Mouse (Mus musculus): ENCODE measurements at regions not wholly inside any gene's neighbourhood (a gene's known extent, or its start where the extent isn't known, plus 50 kb on each side); places are given as distances from the start of the nearest gene placed in this dataset.
A peak's percentile ranks its signal among the peaks of the same experiment; 100 is the strongest.

DNA sequence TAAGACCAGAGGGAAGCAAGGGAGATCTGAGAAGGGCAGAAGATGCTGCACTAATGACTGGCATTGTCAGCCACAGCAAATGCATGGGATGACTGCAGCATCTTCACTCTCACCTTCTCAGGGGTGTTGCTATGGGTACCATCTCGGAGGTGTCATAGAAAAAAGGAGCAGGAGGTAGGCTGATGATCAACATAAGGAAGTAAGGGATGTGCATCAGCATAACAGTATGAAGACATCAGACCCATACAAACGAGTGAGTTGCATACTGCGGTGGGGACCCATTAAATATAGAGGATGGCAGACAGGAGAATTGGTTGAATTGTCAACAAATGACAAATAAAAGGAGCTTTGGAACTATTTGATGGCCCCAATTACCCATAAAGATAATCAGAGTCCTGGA is 280.7 kb upstream of the Dph6 start:
- intact Hi-C loops (cut with DNase I; ENCODE audit: low total_unique reads) = no loop called here
- no peak for DNase-seq

- intact Hi-C loops (cut with DNase I; ENCODE audit: low total_unique reads) = no loop called here
- DNase-seq = no peak
These were observed 283.8 kb upstream of the Dph6 start for GRCm38 (mm10) chr2:114938416-114939147.

- intact Hi-C loops (cut with DNase I; ENCODE audit: low total_unique reads) = no loop called here
- DNase-seq = no peak
These were observed 311.3 kb upstream of the Dph6 start for GRCm38 (mm10) chr2:114966111-114966510.

DNA sequence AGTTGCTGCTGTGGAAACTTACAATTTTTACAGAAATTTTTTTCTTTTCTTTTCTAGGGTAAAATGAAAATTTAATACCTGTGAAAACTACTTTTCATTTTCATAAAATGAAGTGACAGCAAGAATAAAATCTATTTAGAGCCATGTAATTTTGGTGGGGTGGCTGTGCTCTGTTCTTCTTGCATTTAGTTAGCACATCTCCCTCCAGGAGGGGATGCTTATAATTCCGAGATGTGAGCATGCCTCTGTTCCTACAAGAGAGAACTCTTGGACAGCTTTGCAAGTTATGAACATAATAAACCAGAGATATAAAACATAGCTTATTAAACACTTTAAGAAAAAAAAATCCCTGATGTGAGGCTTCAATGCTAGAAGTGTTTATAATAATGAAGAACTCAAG is 313.9 kb upstream of the Dph6 start:
- no peak for DNase-seq

DNA sequence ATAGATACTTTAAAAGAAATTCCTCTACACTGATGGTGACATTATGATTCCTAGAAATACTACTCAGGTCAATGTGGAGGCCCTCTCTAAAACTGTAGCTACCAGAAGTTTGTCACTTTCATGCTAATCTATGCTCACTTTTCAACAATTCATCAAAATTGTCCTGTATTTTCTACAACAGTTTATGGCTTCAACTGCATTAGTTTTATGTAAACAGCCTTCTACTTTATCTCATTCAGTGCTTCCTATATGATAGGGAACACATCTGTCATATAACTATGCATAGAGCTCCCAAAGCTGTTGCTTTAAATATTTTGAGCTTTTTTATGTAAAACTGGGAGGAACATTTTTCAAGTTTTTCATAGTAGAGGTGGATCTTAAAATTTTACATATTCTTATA is 338.7 kb upstream of the Dph6 start:
- intact Hi-C loops (cut with DNase I; ENCODE audit: low total_unique reads) = no loop called here
- no peak for DNase-seq

More for the DNA sequence above, 313.9 kb upstream of the Dph6 start:
- intact Hi-C loops (cut with DNase I; ENCODE audit: low total_unique reads) = no loop called here

DNA sequence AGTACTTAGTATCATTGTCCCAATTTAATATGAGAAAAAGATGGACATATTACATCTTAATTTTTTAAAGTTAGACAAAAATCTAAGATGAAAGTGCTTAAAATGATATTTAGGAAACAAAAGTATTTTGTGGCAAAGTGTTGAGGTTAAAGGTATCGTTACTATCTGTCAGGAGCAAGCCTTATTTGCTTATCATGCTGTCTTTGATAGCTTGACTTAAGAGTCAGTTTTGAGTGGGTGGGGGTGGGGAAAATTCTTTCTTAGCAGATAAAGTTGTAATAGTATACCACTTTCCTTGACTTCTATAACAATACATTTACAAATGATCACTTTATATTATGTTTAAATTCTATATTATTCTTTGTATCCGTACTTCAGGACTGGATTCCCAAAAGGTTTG is 339.1 kb upstream of the Dph6 start:
- intact Hi-C loops (cut with DNase I; ENCODE audit: low total_unique reads) = no loop called here
- no peak for DNase-seq

- intact Hi-C loops (cut with DNase I; ENCODE audit: low total_unique reads) = no loop called here
- DNase-seq = no peak
These were observed 340.1 kb upstream of the Dph6 start for GRCm38 (mm10) chr2:114994691-114995347.

GRCm38 (mm10) chr2:115013916-115014315 is 359.2 kb upstream of the Dph6 start:
- intact Hi-C loops (cut with DNase I; ENCODE audit: low total_unique reads) = no loop called here
- no peak for DNase-seq

- intact Hi-C loops (cut with DNase I; ENCODE audit: low total_unique reads) = no loop called here
- no peak for DNase-seq
These were observed 372.0 kb upstream of the Dph6 start for GRCm38 (mm10) chr2:115026777-115027176.

- intact Hi-C loops (cut with DNase I; ENCODE audit: low total_unique reads) = no loop called here
These were observed 376.4 kb upstream of the Dph6 start for GRCm38 (mm10) chr2:115031134-115031533.

DNA sequence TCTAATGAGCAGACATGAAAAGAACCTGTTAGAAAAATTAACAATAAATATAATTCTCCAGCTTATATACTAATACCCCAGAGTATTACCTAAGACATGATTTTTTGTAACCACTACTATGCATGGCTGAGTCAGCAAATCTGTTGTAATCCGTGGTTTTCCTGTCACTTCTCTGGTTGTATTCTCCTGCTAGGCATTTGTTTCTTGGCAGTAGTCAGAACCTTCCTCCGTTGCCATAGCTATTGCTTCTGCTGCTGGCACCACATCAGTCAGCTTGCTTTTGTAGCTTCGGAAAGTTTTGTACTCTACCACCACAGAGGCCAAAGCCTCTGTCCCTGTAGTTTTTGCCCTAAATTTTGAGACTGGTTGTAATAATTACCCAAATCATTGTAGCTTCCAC is 381.4 kb upstream of the Dph6 start:
- intact Hi-C loops (cut with DNase I; ENCODE audit: low total_unique reads) = no loop called here
- no peak for DNase-seq

More at GRCm38 (mm10) chr2:115031134-115031533, 376.4 kb upstream of the Dph6 start:
- no peak for DNase-seq

- intact Hi-C loops (cut with DNase I; ENCODE audit: low total_unique reads) = no loop called here
- DNase-seq = no peak
These were observed 387.6 kb upstream of the Dph6 start for GRCm38 (mm10) chr2:115042299-115042785.

DNA sequence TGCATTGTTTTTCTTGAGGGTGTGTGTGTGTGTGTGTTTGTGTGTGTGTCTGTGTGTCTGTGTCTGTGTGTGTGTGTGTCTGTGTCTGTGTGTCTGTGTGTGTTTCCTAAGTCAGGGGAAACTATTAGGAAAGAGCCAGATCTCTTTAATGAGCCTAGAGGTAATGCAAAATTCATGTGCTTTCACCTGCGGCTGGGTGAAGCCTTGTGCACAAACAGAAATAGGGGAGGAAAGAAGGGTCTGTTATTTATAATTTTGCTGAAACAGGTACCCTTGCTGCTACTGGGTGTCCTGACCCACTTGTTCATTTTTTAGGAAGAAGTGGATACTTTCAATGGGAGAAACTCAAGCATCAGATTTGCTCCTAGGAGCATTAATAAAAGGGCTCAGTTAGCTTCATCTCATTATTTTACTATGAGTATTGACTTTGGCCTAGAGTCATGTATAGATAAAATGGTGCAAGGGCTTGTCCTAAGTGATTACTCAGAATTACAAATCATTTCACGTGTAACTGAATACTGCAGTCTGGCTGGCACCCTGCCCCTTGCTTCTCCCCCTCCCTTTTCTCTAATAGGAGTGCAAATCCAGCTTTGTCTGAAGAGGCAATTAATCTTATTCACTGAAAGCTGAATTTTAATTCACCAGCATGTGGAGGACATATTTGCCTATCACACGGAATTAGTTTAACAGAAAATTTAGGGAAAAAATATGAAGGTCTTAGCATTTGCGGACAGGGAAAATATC is 401.7 kb upstream of the Dph6 start:
- intact Hi-C loops (cut with DNase I; ENCODE audit: low total_unique reads) = no loop called here
- DNase-seq = no peak

DNA sequence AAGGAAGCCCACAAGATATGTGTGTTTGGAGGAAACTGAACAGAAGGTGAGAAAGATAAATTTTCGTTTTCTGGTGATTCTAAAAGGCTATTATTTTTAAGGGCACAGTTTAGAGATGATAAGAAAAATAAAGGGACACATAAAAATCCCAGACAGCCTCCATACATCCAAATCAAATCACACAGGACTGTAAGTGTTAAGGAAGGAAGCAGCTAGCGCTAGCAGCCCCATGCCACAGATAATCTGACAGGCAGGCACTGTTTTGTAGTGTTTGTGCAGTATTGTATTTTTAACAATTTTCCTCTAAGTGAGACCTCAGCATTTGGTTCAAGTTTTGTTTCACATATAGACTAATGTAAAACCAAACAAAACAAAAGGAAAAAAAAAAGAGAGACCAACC is 402.4 kb upstream of the Dph6 start:
- DNase-seq = no peak
- intact Hi-C loops (cut with DNase I; ENCODE audit: low total_unique reads) = no loop called here

DNA sequence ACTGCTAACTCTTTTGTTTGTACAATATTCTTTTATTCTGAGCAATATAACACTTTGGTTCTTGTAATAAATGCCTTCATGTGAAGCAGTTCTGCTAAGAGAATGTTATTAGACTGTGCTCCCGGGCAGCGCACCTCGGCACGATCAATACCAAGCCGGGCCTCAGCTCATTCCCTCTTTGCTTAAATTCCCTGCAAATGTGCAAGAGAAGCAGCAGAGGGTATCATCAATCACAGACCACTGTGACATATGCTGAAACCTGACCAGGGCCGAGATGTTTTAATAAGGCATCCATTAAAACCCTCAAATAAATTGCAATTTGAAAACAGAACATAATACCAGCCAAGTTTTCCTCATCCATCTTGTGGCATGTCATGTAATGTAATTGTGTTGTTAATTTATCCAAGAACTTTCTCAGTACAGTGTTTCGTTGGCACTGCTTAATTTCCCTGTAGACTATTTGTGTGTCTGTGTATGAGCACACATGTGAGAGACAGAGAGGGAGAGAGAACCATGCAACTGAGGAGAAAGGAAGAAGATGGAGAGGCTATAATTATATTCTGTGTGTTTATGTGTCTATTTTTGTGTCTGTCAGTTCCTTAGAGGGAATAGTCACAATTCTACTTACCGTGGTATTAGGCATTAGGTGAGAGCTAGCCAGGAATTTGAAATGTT is 412.9 kb upstream of the Dph6 start:
- intact Hi-C loops (cut with DNase I; ENCODE audit: low total_unique reads) = no loop called here
- DNase-seq = no peak

DNA sequence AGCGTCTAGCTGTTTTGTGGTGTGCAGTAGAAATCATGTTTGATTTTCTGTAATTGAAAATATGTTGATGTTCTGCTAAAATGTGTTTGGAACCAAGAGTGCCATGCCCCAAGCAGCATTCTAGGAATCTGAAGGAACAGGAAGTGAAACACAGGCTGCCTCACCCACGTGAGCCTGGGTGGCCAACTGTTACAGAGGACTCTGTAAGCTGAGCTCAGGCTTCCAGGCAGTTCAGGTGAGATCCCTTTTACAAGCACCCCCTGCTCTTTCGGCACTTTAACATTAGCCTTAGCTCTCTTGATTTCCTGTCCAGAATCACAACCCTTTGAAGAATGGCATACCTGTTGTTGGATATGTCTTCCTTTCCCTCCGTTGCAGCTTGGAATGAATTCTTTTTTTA is 414.9 kb upstream of the Dph6 start:
- intact Hi-C loops (cut with DNase I; ENCODE audit: low total_unique reads) = no loop called here
- no peak for DNase-seq

DNA sequence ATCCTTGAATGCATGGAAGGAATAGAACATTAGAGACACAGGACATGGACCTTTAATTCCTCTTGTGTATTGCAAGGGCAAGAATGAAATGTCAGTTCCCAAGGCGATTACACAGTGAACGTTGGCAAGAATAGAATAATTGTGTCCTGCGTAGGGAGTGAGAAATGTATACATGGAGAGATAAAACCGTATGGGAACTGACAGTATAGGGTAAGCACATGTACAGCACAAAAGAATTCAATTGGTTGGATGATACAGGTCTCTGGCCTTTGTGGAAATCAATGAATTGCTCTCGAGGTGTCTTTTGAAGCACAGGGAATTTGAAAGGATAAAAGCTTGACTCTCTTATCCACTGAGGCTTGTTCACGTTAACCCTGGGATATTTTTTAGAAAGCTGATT is 415.4 kb upstream of the Dph6 start:
- DNase-seq = no peak
- intact Hi-C loops (cut with DNase I; ENCODE audit: low total_unique reads) = no loop called here

DNA sequence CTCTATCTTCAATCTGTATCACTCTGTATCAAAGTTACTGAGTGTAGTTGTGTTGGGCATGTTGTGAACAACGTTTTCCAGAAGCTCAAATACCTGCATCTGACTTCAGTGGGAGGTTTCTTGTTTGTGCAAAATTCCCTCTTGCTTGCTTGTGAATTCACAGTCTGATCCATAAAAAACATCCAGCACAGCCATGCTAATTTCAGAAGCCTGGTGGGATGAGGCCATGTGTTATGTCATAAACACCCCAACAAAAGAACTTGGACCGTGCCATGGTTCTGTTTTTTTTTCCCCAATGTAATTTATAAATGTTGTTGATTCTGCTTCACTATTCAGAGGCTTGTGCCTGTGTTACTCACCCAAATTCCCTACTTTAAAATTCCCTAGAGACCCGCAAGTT is 415.9 kb upstream of the Dph6 start:
- DNase-seq = no peak
- intact Hi-C loops (cut with DNase I; ENCODE audit: low total_unique reads) = no loop called here

GRCm38 (mm10) chr2:115081563-115082291 is 427.0 kb upstream of the Dph6 start:
- DNase-seq = peak; percentile 5
- intact Hi-C loops (cut with DNase I; ENCODE audit: low total_unique reads) = no loop called here
